ENCODE assay signal across 9 mouse cellular contexts in the genomic region with DNA sequence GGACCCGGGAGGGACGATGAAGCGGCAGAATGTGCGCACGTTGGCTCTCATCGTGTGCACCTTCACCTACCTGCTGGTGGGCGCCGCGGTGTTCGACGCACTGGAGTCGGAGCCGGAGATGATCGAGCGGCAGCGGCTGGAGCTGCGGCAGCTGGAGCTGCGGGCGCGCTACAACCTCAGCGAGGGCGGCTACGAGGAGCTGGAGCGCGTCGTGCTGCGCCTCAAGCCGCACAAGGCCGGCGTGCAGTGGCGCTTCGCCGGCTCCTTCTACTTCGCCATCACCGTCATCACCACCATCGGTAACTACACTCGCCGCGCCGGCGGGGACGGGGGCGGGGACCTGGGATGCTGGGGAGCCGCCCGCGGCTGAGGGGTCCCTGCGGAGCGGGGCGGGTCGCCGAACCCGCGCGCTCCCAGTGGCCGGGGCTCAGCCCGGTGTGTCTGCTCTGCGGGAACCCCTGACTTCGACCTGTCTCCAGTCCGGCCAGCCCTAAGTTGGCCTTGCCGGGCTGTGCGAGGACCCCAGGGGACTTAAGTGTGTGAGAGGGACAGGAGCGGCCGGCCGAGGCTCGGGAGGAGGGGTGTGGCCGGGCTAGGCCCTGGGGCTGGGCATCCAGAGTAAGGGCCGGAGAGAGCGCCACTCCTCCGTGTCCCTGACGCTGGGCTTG. TPM values are rescaled to one million over a fixed set of nuclear protein-coding genes. Genes with fewer than 3 reads are reported as not detected.
DNase-seq lines count a peak whose midpoint lies in the region; ATAC-seq and TF ChIP-seq lines count a peak whose summit lies in the region.
"Had no signal": no experiment of that assay in that cellular context is flagged by ENCODE, and none has a peak within 500 bp of the region (broad histone marks: within the 10 kb centered on the region; RNA-seq: fewer than 3 reads in every experiment).

No protein-coding gene starts in this region.

- peaks cover 40% of the 10 kb centered on the region for H3K4me1 ChIP-seq in cerebellum, adult 2 months (ENCODE audit: control insufficient read depth, insufficient read depth, low read length)
- 0 out of 2 replicates have a peak, but pooled peaks cover 2% of the 10 kb centered on the region for H3K4me1 ChIP-seq in forebrain, embryonic 14.5 days (ENCODE audit: control insufficient read depth, insufficient read depth, low read length)
- peaks cover 8% of the 10 kb centered on the region for H3K4me1 ChIP-seq in kidney, postnatal 0 days (replicated peaks; ENCODE audit: insufficient read depth, low read length)
- no peaks in the 10 kb centered on the region for H3K4me1 ChIP-seq in stomach, postnatal 0 days (replicated peaks; ENCODE audit: control insufficient read depth, insufficient read depth)

- H3K27ac ChIP-seq in cerebellum, adult 2 months (ENCODE audit: insufficient read depth, low read length), result peak overlapping the region; percentile 100
- peak overlapping the region; percentile 44; the same call in 1 of the 2 replicates for H3K27ac ChIP-seq in forebrain, embryonic 14.5 days (ENCODE audit: low read depth, low read length)
- H3K27ac ChIP-seq in kidney, postnatal 0 days, result no peak overlapping the region
- H3K27ac ChIP-seq in stomach, postnatal 0 days (replicated peaks), result peak overlapping the region; percentile 61
- H3K27ac ChIP-seq: macrophage had no signal

- H3K36me3 ChIP-seq in forebrain, embryonic 14.5 days (ENCODE audit: control insufficient read depth, insufficient read depth, low read length), result no peaks in the 10 kb centered on the region
- H3K36me3 ChIP-seq in kidney, postnatal 0 days (ENCODE audit: insufficient read depth, low read length), result no peaks in the 10 kb centered on the region
- no peaks in the 10 kb centered on the region for H3K36me3 ChIP-seq in stomach, postnatal 0 days (ENCODE audit: control insufficient read depth, insufficient read depth, low read length)

- peak; percentile 27 to 29 for DNase-seq in layer of hippocampus, postnatal 25 days (ENCODE audit: extremely low spot score in 1 of 2, low spot score in 1 of 2)
- no peak for DNase-seq in layer of hippocampus, adult 11-12 months (ENCODE audit: low spot score)
- DNase-seq in cerebellum, adult 2 months, result peak; percentile 74 to 78
- peak; percentile 60 for DNase-seq in forebrain, embryonic 14.5 days (ENCODE audit: low spot score)
- DNase-seq in kidney, postnatal 0 days (ENCODE audit: low spot score), result peak; percentile 27
- peak; percentile 54 for DNase-seq in stomach, postnatal 0 days (ENCODE audit: low spot score)
- DNase-seq in Muller cell, postnatal 12 days (ENCODE audit: inconsistent ontology term), result no peak

- no peak for TF ChIP-seq CTCF in cerebellum, adult 2 months (IDR thresholded peaks at IDR 0.05; ENCODE audit: borderline replicate concordance, insufficient read depth, low read depth, low read length)
- no peak for TF ChIP-seq CTCF in kidney, postnatal 0 days (IDR thresholded peaks at IDR 0.05; ENCODE audit: low read depth)
- no peak for TF ChIP-seq CTCF in stomach, postnatal 0 days (IDR thresholded peaks at IDR 0.05; ENCODE audit: low read depth)

- no peaks in the 10 kb centered on the region for H3K9me3 ChIP-seq in forebrain, embryonic 14.5 days (replicated peaks; ENCODE audit: control insufficient read depth, low read length)
- no peaks in the 10 kb centered on the region for H3K9me3 ChIP-seq in kidney, postnatal 0 days (replicated peaks; ENCODE audit: low read length)
- H3K9me3 ChIP-seq in stomach, postnatal 0 days (ENCODE audit: control insufficient read depth, low read length), result no peaks in the 10 kb centered on the region

- no peak for TF ChIP-seq POLR2A in cerebellum, adult 2 months (IDR thresholded peaks at IDR 0.05; ENCODE audit: borderline replicate concordance, insufficient read depth, low read length)

- peak overlapping the region; percentile 99 for H3K4me3 ChIP-seq in cerebellum, adult 2 months (replicated peaks; ENCODE audit: insufficient read depth, low read depth, low read length)
- H3K4me3 ChIP-seq in forebrain, embryonic 14.5 days (ENCODE audit: low read depth, low read length), result peak overlapping the region; percentile 46
- H3K4me3 ChIP-seq in kidney, postnatal 0 days (replicated peaks; ENCODE audit: low read depth, low read length), result peak overlapping the region; percentile 37
- peak overlapping the region; percentile 57 for H3K4me3 ChIP-seq in stomach, postnatal 0 days (ENCODE audit: low read depth, low read length)

- H3K27me3 ChIP-seq in cerebellum, adult 2 months (ENCODE audit: control insufficient read depth, insufficient read depth, low read length), result no peaks in the 10 kb centered on the region
- peaks cover 15% of the 10 kb centered on the region for H3K27me3 ChIP-seq in forebrain, embryonic 14.5 days (replicated peaks; ENCODE audit: control insufficient read depth, insufficient read depth, low read length)
- peaks cover 29% of the 10 kb centered on the region for H3K27me3 ChIP-seq in kidney, postnatal 0 days (ENCODE audit: insufficient read depth, low read length)
- no peaks in the 10 kb centered on the region for H3K27me3 ChIP-seq in stomach, postnatal 0 days (ENCODE audit: control insufficient read depth, insufficient read depth, low read length)

- under 1% methylated on average over 70 of the region's 70 CpGs for WGBS in cerebellum, adult 2 months
- WGBS in forebrain, embryonic 14.5 days, result 1% methylated on average over 62 of the region's 70 CpGs
- under 1% methylated on average over 70 of the region's 70 CpGs for whole genome bisulfite sequencing in kidney, postnatal 0 days
- 1% methylated on average over 68 of the region's 70 CpGs for WGBS in stomach, postnatal 0 days

- TF ChIP-seq EP300 in stomach, postnatal 0 days (optimal IDR thresholded peaks at IDR 0.05), result no peak

- H3K4me2 ChIP-seq in forebrain, embryonic 14.5 days (ENCODE audit: low read length), result peak overlapping the region; percentile 90
- H3K4me2 ChIP-seq in kidney, postnatal 0 days (ENCODE audit: low read length), result peak overlapping the region; percentile 71
- peak overlapping the region; percentile 71 for H3K4me2 ChIP-seq in stomach, postnatal 0 days (replicated peaks; ENCODE audit: low read depth)

- H3K9ac ChIP-seq in forebrain, embryonic 14.5 days (ENCODE audit: low read length), result peak overlapping the region; percentile 70
- H3K9ac ChIP-seq in kidney, postnatal 0 days (ENCODE audit: low read depth, low read length), result no peak overlapping the region
- H3K9ac ChIP-seq in stomach, postnatal 0 days (ENCODE audit: low read length), result peak overlapping the region; percentile 61

- ATAC-seq in forebrain, embryonic 14.5 days, result peak; percentile 77
- no peak; the same call in none of the 2 replicates for ATAC-seq in kidney, postnatal 0 days (replicated peaks; ENCODE audit: low FRiP score, low read depth)
- ATAC-seq in megakaryocyte progenitor cell, adult 5-6 weeks (replicated peaks; ENCODE audit: poor library complexity), result peak; percentile 23; the same call in 1 of the 2 replicates
- peak; percentile 60 for ATAC-seq in stomach, postnatal 0 days (ENCODE audit: low FRiP score, low TSS enrichment)

RNA-seq across cellular contexts. Expression of a gene that starts 0.5 kb away (rescaled TPM):
- 10 to 100 TPM in 1 of 2 experiments, 1 to 10 TPM in 1; 9.3 to 11.1 TPM for total RNA-seq in layer of hippocampus, postnatal 25 days (2021)
- 81.9 and 93.9 TPM in 2 replicates for polyA plus RNA-seq in cerebellum, adult 2 months (2012; rRNA removed)
- 2.1 and 2.5 TPM in 2 replicates for polyA plus RNA-seq in forebrain, embryonic 14.5 days (2014; fragmentation: Nextera tagmentation; extraction: Ambion mirVana)
- 1.8 and 2.0 TPM in 2 replicates for polyA plus RNA-seq in kidney, postnatal 0 days (2015; fragmentation: Nextera tagmentation; extraction: Ambion mirVana)
- total RNA-seq in megakaryocyte progenitor cell, adult 5-6 weeks (2015), result not detected in 2 replicates
- total RNA-seq in megakaryocyte progenitor cell, adult 5-6 weeks (2017), result not detected in 2 replicates
- polyA plus RNA-seq in stomach, postnatal 0 days (2015; fragmentation: Nextera tagmentation; extraction: Ambion mirVana), result 11.1 and 13.8 TPM in 2 replicates
- polyA plus RNA-seq: macrophage had no signal

RNA-seq across cellular contexts. Expression of a gene that starts 42.8 kb away (rescaled TPM):
- not detected for total RNA-seq in layer of hippocampus, postnatal 25 days (2021)
- not detected in 2 replicates for polyA plus RNA-seq in cerebellum, adult 2 months (2012; rRNA removed)
- not detected in 2 replicates for polyA plus RNA-seq in forebrain, embryonic 14.5 days (2014; fragmentation: Nextera tagmentation; extraction: Ambion mirVana)
- polyA plus RNA-seq in kidney, postnatal 0 days (2015; fragmentation: Nextera tagmentation; extraction: Ambion mirVana), result not detected in 2 replicates
- total RNA-seq in megakaryocyte progenitor cell, adult 5-6 weeks (2015), result not detected in 2 replicates
- total RNA-seq in megakaryocyte progenitor cell, adult 5-6 weeks (2017), result not detected in 2 replicates
- polyA plus RNA-seq in stomach, postnatal 0 days (2015; fragmentation: Nextera tagmentation; extraction: Ambion mirVana), result 0.17 and 0.30 TPM in 2 replicates
- polyA plus RNA-seq: macrophage had no signal

RNA-seq across cellular contexts. Expression of a gene that starts 59.3 kb away (rescaled TPM):
- total RNA-seq in layer of hippocampus, postnatal 25 days (2021), result 10 to 100 TPM; 34.7 to 35.3 TPM
- 57.1 and 60.9 TPM in 2 replicates for polyA plus RNA-seq in cerebellum, adult 2 months (2012; rRNA removed)
- 33.6 and 35.1 TPM in 2 replicates for polyA plus RNA-seq in forebrain, embryonic 14.5 days (2014; fragmentation: Nextera tagmentation; extraction: Ambion mirVana)
- 24.8 and 26.7 TPM in 2 replicates for polyA plus RNA-seq in kidney, postnatal 0 days (2015; fragmentation: Nextera tagmentation; extraction: Ambion mirVana)
- total RNA-seq in megakaryocyte progenitor cell, adult 5-6 weeks (2015), result 5.6 and 6.2 TPM in 2 replicates
- total RNA-seq in megakaryocyte progenitor cell, adult 5-6 weeks (2017), result 5.2 and 7.0 TPM in 2 replicates
- polyA plus RNA-seq in stomach, postnatal 0 days (2015; fragmentation: Nextera tagmentation; extraction: Ambion mirVana), result 30.6 and 35.6 TPM in 2 replicates

Comparison
In these comparisons a context has a peak if more than half of its experiments do, and no peak if none do; other contexts are left out.
1. DNase-seq: peak in layer of hippocampus, postnatal 25 days (2 of 2), cerebellum, adult 2 months (2 of 2), forebrain, embryonic 14.5 days (single experiment), kidney, postnatal 0 days (single experiment) and stomach, postnatal 0 days (single experiment); none in layer of hippocampus, adult 11-12 months (single experiment) and Muller cell, postnatal 12 days (single experiment).
2. H3K4me3 ChIP-seq: peak in every context shown above with its lines; median percentile 99 in cerebellum, adult 2 months; 57 in stomach, postnatal 0 days; 46 in forebrain, embryonic 14.5 days; 37 in kidney, postnatal 0 days.
3. Peak in every context shown above with its lines, with median percentiles within 50 percentile points of each other: H3K4me2 ChIP-seq.